Mouse (Mus musculus): ENCODE measurements at regions not wholly inside any gene's neighbourhood (a gene's known extent, or its start where the extent isn't known, plus 50 kb on each side); places are given as distances from the start of the nearest gene placed in this dataset.
A peak's percentile ranks its signal among the peaks of the same experiment; 100 is the strongest.

- DNase-seq, result no peak
Measured at GRCm38 (mm10) chr13:58495390-58496073, 92.4 kb upstream of the Hnrnpk start.

GRCm38 (mm10) chr13:58494726-58495125 is 91.6 kb upstream of the Hnrnpk start:
- DNase-seq, result no peak

- DNase-seq, result no peak
Measured at GRCm38 (mm10) chr13:58490829-58491228, 87.7 kb upstream of the Hnrnpk start.

GRCm38 (mm10) chr13:58485011-58485410 is 81.9 kb upstream of the Hnrnpk start:
- DNase-seq, result no peak

- DNase-seq, result no peak
Measured at GRCm38 (mm10) chr13:58482701-58483100, 79.6 kb upstream of the Hnrnpk start.

GRCm38 (mm10) chr13:58480928-58481598 is 77.9 kb upstream of the Hnrnpk start:
- no peak for DNase-seq

GRCm38 (mm10) chr13:58480388-58480927 is 77.3 kb upstream of the Hnrnpk start:
- no peak for DNase-seq

GRCm38 (mm10) chr13:58478438-58478837 is 75.3 kb upstream of the Hnrnpk start:
- no peak for DNase-seq

- DNase-seq, result no peak
Measured at GRCm38 (mm10) chr13:58477253-58477652, 74.1 kb upstream of the Hnrnpk start.

- no peak for DNase-seq
Measured at GRCm38 (mm10) chr13:58476033-58476830, 73.1 kb upstream of the Hnrnpk start.

- no peak for DNase-seq
Measured at GRCm38 (mm10) chr13:58475495-58475894, 72.4 kb upstream of the Hnrnpk start.

GRCm38 (mm10) chr13:58472455-58472854 is 69.3 kb upstream of the Hnrnpk start:
- no peak for DNase-seq

GRCm38 (mm10) chr13:58471704-58472103 is 68.6 kb upstream of the Hnrnpk start:
- DNase-seq, result peak; percentile 27

- DNase-seq, result no peak
Measured at GRCm38 (mm10) chr13:58469731-58470130, 66.6 kb upstream of the Hnrnpk start.

GRCm38 (mm10) chr13:58467097-58467642 is 64.0 kb upstream of the Hnrnpk start:
- no peak for DNase-seq

GRCm38 (mm10) chr13:58465206-58466104 is 62.3 kb upstream of the Hnrnpk start:
- no peak for DNase-seq

Data from kidney, adult 18-20 months (tissue).